Mouse (Mus musculus) layer of hippocampus, postnatal 25 days (tissue): ENCODE measurements around the gene Arhgap33. TPM values are rescaled to one million over a fixed set of nuclear protein-coding genes. Genes with fewer than 3 reads are reported as not detected.

Source experiments
- DNase-seq, 2 experiments: peaks; one replicate each; pipeline ENCODE4 v3.0.0; 2022; ENCODE audit warnings: mixed read lengths in 2 of 2, low spot score in 1 of 2; ENCODE audit errors: extremely low spot score in 1 of 2
- total RNA-seq, 2 experiments: library from RNA; stranded (reverse); gene quantifications; 2 replicates each; pipeline ENCODE4 v1.2.3; 2021

Gene Arhgap33
- total RNA-seq: 100 to 1,000 TPM; 103 to 132 TPM

DNA sequence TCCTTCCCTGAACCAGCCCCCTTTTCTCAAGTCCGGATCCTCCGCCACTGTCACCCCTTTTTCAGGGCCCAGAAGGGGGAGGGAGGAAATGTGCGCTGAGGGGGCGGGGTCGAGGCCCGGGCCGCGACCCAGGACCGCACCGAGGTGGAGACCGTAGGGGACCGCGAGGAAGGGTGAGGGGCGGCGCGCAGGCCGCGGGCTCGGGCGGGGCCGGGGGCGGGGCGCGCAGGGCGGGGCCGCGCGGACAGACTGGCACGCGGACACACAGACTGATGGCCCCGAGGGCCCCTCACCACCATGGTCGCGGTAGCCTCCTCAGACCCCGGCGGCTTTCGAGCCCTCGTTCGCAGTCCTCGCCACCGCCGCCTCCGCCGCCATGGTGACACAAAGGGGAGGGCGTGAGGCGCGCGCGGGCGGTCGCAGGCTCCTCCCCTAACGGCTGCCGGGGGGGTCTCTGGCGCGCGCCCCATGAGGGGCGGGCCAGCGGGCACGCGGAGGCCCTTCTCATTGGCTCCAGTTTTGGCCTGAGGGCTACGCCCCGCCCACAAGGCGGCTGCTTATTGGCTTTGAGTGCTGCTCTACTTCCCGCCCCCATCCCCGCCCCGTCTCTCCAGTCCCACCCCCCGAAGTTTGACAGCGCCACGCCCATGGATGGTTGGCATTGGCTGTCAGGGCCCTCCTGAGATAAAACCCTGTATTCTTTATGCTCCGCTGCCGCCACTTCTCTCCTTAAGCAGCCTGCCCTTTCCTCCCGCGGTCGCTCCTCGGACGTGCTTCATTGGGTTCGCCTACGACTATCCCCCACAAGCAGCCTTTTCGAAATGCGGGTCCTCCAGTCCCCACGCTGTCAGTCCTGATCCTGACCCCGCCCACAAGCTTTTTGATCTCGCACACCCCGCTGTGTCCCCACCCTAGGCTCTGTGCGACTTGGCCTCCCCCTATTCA, at the start of gene Arhgap33:
TSS of gene Arhgap33 (minus strand) at position 428 of the 945 bp plus-strand sequence.
- DNase-seq: peak; percentile 85 to 92

DNA sequence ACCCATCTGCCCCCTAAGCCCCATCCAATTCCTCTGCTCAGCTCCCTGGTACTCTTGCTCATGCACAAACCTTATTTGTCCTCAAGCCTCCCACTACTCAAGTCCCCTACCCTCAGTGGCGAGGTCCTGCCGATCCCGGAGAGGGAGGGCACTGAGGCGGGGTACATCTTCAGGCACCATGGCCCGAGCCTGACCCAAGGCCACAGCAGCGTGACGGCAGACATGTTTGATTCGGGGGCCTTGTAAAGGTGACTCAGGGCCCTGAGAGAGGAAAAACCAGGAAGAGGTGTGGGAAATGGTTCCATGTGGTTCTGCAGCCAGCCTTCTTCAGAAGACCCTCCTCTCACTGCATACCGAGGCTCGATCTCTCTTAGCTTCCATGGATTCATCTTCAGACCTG, 49.5 kb upstream of the Arhgap33 start:
- no peak for DNase-seq

DNA sequence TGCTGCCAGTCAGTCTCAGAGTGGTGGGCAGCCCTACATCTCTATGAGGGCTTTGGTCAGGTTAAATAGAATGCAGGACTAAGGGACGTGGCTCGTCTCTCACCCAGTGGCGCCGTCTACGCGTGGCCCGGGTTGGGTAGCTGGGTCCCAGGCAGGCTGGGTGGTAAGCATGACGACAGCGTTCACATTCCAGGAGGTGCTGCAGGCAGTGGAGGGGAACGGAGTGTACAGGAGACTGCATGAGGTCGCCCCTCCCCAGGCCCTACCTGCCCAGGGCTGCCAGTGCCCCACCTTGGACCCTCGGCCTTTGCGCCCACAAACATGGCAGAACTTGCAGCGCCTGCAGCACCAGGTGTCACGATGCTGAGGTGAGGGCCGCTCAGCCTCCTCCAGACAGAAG, 46.7 kb upstream of the Arhgap33 start:
- DNase-seq: no peak

- no peak for DNase-seq
Measured at GRCm38 (mm10) chr7:30579950-30580349, 45.1 kb upstream of the Arhgap33 start.

DNA sequence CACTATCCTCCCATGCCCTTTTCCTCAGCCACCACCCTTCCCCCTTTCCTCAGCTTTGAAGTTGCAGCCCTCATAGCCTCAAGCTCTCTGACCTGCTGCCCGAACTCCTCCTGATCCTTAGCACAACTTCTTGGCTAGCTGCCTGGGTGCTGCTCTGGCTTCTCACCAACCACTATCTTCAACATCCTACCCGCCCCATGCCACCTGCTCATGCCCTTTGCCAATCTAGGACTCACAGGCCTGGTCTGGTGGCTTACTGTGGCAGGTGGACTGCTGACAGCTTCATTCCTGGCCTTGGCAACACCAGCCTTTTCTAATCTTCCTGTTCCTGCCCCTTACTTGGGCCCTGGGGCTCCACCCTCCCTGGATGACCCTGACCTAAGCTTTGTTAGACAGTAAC, 38.1 kb upstream of the Arhgap33 start:
- no peak for DNase-seq

DNA sequence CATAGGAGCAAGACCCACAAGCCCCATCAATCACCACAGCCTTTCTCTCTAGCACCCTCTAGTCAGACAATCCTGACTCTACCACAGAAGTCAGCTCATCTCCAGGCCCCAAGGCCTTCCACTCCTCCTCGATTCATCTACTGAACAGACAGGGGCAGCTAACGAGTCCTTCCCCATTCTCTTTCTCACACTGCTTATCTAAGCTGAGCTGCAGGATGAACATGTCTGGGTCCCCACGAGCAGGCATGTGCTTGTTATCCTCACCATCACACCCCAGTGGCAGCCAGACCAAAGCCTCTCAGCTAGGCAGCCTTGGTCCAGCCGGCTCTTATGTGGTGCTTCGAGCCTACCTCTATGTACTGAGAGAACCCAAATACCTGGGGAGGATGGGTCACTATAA, 37.5 kb upstream of the Arhgap33 start:
- DNase-seq: no peak

DNA sequence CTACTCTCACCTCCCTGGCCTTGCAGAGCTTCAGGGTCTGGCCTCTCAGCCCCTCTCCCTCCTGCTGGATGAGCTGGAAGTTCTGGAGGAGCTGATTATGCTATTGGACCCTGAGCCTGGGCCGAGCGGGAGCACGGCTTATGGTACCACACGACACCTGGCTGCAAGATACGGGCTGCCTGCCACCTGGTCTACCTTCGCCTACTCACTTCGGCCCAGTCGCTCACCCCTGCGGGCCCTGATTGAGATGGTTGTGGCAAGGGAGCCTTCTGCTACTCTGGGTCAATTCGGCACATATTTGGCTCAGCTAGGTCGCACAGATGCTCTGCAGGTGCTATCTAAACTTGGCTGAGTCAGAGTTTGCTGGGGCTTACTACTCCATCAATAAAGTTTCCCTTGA, 32.7 kb upstream of the Arhgap33 start:
- DNase-seq: no peak

- DNase-seq: no peak
Measured at GRCm38 (mm10) chr7:30566033-30566432, 31.2 kb upstream of the Arhgap33 start.

- no peak for DNase-seq
Measured at GRCm38 (mm10) chr7:30564970-30565571, 30.2 kb upstream of the Arhgap33 start, which contains the start of gene Igflr1. Igflr1 (plus strand) TSS chr7:30565427.

DNA sequence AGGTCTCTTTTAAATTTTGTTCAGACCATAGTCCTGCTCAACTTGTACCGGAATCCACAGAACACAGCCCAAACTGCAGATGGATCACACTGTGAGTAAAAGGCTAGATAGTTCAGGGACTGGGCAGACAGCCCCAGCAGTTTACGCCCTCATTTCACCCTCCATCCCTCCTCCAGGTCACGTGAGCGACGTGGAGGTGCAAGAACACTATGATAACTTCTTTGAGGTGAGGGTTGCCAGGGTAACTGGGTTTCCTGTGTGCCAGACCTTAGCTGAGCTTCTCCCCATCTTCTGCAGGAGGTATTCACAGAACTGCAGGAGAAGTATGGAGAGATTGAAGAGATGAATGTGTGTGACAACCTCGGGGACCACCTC, 29.0 kb upstream of the Arhgap33 start:
- no peak for DNase-seq

- DNase-seq: peak; percentile 84 to 90
Measured at GRCm38 (mm10) chr7:30563117-30563905, 28.5 kb upstream of the Arhgap33 start, which contains the start of the genes U2af1l4, Gm49396 and Psenen. U2af1l4 (plus strand) TSS chr7:30563301. Gm49396 (plus strand) TSS chr7:30563344. Psenen (minus strand) TSS chr7:30563627.

- no peak for DNase-seq
Measured at GRCm38 (mm10) chr7:30562526-30563116, 27.8 kb upstream of the Arhgap33 start.

- no peak for DNase-seq
Measured at GRCm38 (mm10) chr7:30560296-30560695, 25.4 kb upstream of the Arhgap33 start.

DNA sequence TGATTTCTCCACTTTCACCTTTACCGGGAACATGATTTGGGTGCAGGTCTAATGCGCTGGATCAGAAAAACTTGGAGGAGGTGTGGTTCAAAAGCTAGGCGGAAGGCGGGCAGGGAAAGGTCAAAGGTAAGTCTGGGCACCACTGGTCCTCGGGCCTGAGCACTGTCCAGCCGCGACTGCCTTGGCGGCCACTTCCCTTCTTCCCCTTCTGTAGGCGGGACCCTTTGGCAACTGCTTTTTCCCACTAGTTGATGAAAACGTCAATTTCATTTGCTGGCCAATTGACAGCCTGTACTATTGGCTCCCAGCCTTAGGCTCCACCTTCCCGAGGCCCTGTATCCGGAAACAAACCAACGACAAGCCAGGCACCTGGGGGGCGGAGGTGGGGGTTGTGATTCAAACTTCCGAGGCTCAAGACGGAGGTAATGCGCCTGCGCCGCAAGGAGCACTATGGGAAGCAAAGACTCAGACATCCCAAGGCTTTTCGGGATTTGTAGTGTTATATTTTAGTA, 24.6 kb upstream of the Arhgap33 start, which contains the start of gene Lin37:
TSS of gene Lin37 (minus strand) at position 396 of the 512 bp plus-strand sequence.
- peak; percentile 80 to 84 for DNase-seq

DNA sequence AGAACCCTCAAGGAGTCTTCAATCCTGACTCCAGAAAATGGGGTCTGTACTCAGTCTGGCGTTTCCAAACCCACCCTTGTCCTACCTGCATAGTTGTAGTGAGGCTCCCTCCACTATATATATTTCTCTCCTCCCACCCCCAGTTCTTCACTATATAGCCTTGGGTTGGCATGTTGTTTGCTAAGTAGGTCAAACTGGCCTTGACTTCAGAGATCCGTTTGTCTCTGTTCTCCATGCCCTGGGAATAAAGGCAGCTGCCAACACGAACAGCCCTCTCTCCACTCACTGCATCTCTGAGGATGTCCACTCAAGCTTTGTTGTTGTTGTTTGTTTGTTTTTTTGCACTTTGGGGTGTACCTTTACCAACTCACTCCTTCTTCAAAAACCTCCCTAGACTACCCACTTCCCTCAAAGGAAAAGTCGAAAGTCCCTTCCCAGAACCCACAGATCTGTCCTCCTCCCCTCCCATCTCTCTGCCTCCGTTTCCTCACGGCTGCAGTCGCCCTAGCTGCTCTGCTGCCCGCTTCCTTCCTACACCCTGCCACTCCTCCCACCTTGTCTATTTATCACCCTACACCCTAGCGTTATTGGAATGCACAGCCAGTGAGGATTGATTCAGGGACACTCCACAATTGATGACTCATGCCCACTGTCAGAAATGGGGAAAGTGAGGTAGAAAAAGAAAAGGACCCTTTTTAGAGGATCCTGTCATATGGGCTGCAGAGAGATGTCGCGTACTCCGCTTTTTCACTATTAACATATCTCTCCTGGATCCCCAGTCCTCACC, 24.0 kb upstream of the Arhgap33 start:
- DNase-seq: no peak

- no peak for DNase-seq
Measured at GRCm38 (mm10) chr7:30557901-30558514, 23.1 kb upstream of the Arhgap33 start.

DNA sequence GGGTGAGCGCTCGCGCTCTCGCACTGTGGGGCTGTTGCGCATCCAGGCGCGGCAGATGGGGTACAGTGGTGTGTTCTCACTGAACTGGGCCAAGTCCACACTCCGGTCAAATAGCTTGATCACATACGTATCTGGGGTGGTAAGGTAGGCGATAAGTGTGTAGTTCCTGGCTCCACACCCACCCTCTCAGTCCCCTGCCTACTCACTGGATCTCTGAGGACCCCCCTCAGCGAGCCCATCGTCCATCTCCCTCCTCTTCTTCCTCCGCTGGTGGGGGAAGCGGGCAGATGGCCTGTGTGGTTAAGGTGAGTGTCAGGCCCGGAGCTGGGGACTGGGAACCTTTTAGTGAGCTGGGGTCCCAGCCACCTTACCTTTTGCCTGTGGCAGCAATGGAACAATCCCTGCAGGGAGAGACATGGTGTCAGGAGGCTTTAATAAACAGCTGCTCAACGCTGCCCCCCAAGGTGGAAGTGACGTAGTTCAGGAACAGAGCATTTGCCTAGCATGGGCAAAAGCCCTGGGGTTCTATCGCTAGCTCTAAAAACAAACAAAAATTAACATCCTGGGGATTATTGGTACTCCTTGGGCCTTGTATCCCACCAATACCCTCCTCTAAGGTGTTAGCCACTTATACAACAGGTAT, 22.2 kb upstream of the Arhgap33 start:
- no peak for DNase-seq
